Mouse (Mus musculus): ENCODE results near the gene Ttl. TPM values are rescaled to one million over a fixed set of nuclear protein-coding genes. Genes with fewer than 3 reads are reported as not detected.

Gene Ttl
- polyA plus RNA-seq, 1 experiment from 2014 or later, result 35.9 TPM

- Histone ChIP-seq H3K9me3 (ENCODE audit: control insufficient read depth, low read length) (no peaks in the 10 kb centered on the region), H3K4me3 (replicated peaks; ENCODE audit: low read length) (no peak overlapping the region), H3K4me2 (ENCODE audit: low read length) (no peak overlapping the region), H3K4me1 (replicated peaks; ENCODE audit: control insufficient read depth, insufficient read depth, low read length) (no peaks in the 10 kb centered on the region), H3K36me3 (ENCODE audit: control insufficient read depth, insufficient read depth) (peaks cover 24% of the 10 kb centered on the region), H3K27ac (ENCODE audit: low read length) (no peak overlapping the region), H3K9ac (replicated peaks; ENCODE audit: low read depth, low read length) (no peak overlapping the region), H3K27me3 (replicated peaks; ENCODE audit: control insufficient read depth, insufficient read depth, low read length) (no peaks in the 10 kb centered on the region)
- 91% methylated on average over 3 of the region's 3 CpGs for WGBS
- no peak for ATAC-seq
These were observed 12.6 kb downstream of the Ttl start for GRCm38 (mm10) chr2:129078313-129078712.

- Histone ChIP-seq H3K27me3 (replicated peaks; ENCODE audit: control insufficient read depth, insufficient read depth, low read length) (no peaks in the 10 kb centered on the region), H3K4me2 (ENCODE audit: low read length) (no peak overlapping the region), H3K9ac (replicated peaks; ENCODE audit: low read depth, low read length) (no peak overlapping the region), H3K27ac (ENCODE audit: low read length) (no peak overlapping the region), H3K36me3 (ENCODE audit: control insufficient read depth, insufficient read depth) (peaks cover 24% of the 10 kb centered on the region), H3K4me1 (replicated peaks; ENCODE audit: control insufficient read depth, insufficient read depth, low read length) (no peaks in the 10 kb centered on the region), H3K9me3 (ENCODE audit: control insufficient read depth, low read length) (no peaks in the 10 kb centered on the region), H3K4me3 (replicated peaks; ENCODE audit: low read length) (no peak overlapping the region)
- ATAC-seq, result no peak
- WGBS, result 91% methylated on average over 2 of the region's 2 CpGs
These were observed 13.5 kb downstream of the Ttl start for GRCm38 (mm10) chr2:129079194-129079593.

- Histone ChIP-seq H3K9ac (replicated peaks; ENCODE audit: low read depth, low read length) (no peak overlapping the region), H3K36me3 (ENCODE audit: control insufficient read depth, insufficient read depth) (peaks cover 24% of the 10 kb centered on the region), H3K4me3 (replicated peaks; ENCODE audit: low read length) (no peak overlapping the region), H3K4me2 (ENCODE audit: low read length) (no peak overlapping the region), H3K27ac (ENCODE audit: low read length) (no peak overlapping the region), H3K4me1 (replicated peaks; ENCODE audit: control insufficient read depth, insufficient read depth, low read length) (no peaks in the 10 kb centered on the region), H3K9me3 (ENCODE audit: control insufficient read depth, low read length) (no peaks in the 10 kb centered on the region), H3K27me3 (replicated peaks; ENCODE audit: control insufficient read depth, insufficient read depth, low read length) (no peaks in the 10 kb centered on the region)
- ATAC-seq, result no peak
- WGBS, result 75% methylated on average over 13 of the region's 13 CpGs
These were observed 15.4 kb downstream of the Ttl start for GRCm38 (mm10) chr2:129081097-129081496.

- H3K27ac ChIP-seq (ENCODE audit: low read length), result no peak overlapping the region
- 91% methylated on average over 5 of the region's 5 CpGs for WGBS
- no peak for ATAC-seq
- H3K36me3 ChIP-seq (ENCODE audit: control insufficient read depth, insufficient read depth), result peaks cover 16% of the 10 kb centered on the region
- no peaks in the 10 kb centered on the region for H3K27me3 ChIP-seq (replicated peaks; ENCODE audit: control insufficient read depth, insufficient read depth, low read length)
- H3K4me1 ChIP-seq (replicated peaks; ENCODE audit: control insufficient read depth, insufficient read depth, low read length), result no peaks in the 10 kb centered on the region
- H3K9me3 ChIP-seq (ENCODE audit: control insufficient read depth, low read length), result no peaks in the 10 kb centered on the region
- H3K9ac ChIP-seq (replicated peaks; ENCODE audit: low read depth, low read length), result no peak overlapping the region
- no peak overlapping the region for H3K4me2 ChIP-seq (ENCODE audit: low read length)
- H3K4me3 ChIP-seq (replicated peaks; ENCODE audit: low read length), result no peak overlapping the region
These were observed 17.8 kb downstream of the Ttl start for GRCm38 (mm10) chr2:129083514-129083913.

GRCm38 (mm10) chr2:129084959-129085358 is 19.2 kb downstream of the Ttl start:
- Histone ChIP-seq H3K27ac (ENCODE audit: low read length) (no peak overlapping the region), H3K4me3 (replicated peaks; ENCODE audit: low read length) (no peak overlapping the region), H3K9ac (replicated peaks; ENCODE audit: low read depth, low read length) (no peak overlapping the region), H3K4me1 (replicated peaks; ENCODE audit: control insufficient read depth, insufficient read depth, low read length) (no peaks in the 10 kb centered on the region), H3K9me3 (ENCODE audit: control insufficient read depth, low read length) (no peaks in the 10 kb centered on the region), H3K27me3 (replicated peaks; ENCODE audit: control insufficient read depth, insufficient read depth, low read length) (no peaks in the 10 kb centered on the region), H3K36me3 (ENCODE audit: control insufficient read depth, insufficient read depth) (peaks cover 8% of the 10 kb centered on the region), H3K4me2 (ENCODE audit: low read length) (no peak overlapping the region)
- ATAC-seq, result no peak
- WGBS, result 55% methylated on average over 2 of the region's 2 CpGs

- peaks cover 5% of the 10 kb centered on the region; the same call in 1 of the 2 replicates for H3K36me3 ChIP-seq (ENCODE audit: control insufficient read depth, insufficient read depth)
These were observed 21.8 kb downstream of the Ttl start for GRCm38 (mm10) chr2:129087520-129087919.

GRCm38 (mm10) chr2:129090370-129090769 is 24.6 kb downstream of the Ttl start:
- no peaks in the 10 kb centered on the region for H3K9me3 ChIP-seq (ENCODE audit: control insufficient read depth, low read length)
- peaks cover 9% of the 10 kb centered on the region; the same call in 1 of the 2 replicates for H3K36me3 ChIP-seq (ENCODE audit: control insufficient read depth, insufficient read depth)
- 74% methylated on average over 4 of the region's 4 CpGs for WGBS
- no peaks in the 10 kb centered on the region for H3K27me3 ChIP-seq (replicated peaks; ENCODE audit: control insufficient read depth, insufficient read depth, low read length)
- H3K4me2 ChIP-seq (ENCODE audit: low read length), result no peak overlapping the region
- no peaks in the 10 kb centered on the region for H3K4me1 ChIP-seq (replicated peaks; ENCODE audit: control insufficient read depth, insufficient read depth, low read length)
- ATAC-seq, result no peak
- H3K4me3 ChIP-seq (replicated peaks; ENCODE audit: low read length), result no peak overlapping the region
- no peak overlapping the region for H3K9ac ChIP-seq (replicated peaks; ENCODE audit: low read depth, low read length)
- H3K27ac ChIP-seq (ENCODE audit: low read length), result no peak overlapping the region

More at GRCm38 (mm10) chr2:129087520-129087919, 21.8 kb downstream of the Ttl start:
- no peak overlapping the region for H3K9ac ChIP-seq (replicated peaks; ENCODE audit: low read depth, low read length)
- H3K27me3 ChIP-seq (replicated peaks; ENCODE audit: control insufficient read depth, insufficient read depth, low read length), result no peaks in the 10 kb centered on the region
- ATAC-seq, result no peak
- no peak overlapping the region for H3K4me2 ChIP-seq (ENCODE audit: low read length)
- no peaks in the 10 kb centered on the region for H3K4me1 ChIP-seq (replicated peaks; ENCODE audit: control insufficient read depth, insufficient read depth, low read length)
- no peak overlapping the region for H3K4me3 ChIP-seq (replicated peaks; ENCODE audit: low read length)
- no peak overlapping the region for H3K27ac ChIP-seq (ENCODE audit: low read length)
- WGBS, result 90% methylated on average over 1 of the region's 1 CpGs
- no peaks in the 10 kb centered on the region for H3K9me3 ChIP-seq (ENCODE audit: control insufficient read depth, low read length)

- Histone ChIP-seq H3K9ac (replicated peaks; ENCODE audit: low read depth, low read length) (no peak overlapping the region), H3K36me3 (ENCODE audit: control insufficient read depth, insufficient read depth) (peaks cover 9% of the 10 kb centered on the region; the same call in 1 of the 2 replicates), H3K4me2 (ENCODE audit: low read length) (no peak overlapping the region), H3K4me1 (replicated peaks; ENCODE audit: control insufficient read depth, insufficient read depth, low read length) (no peaks in the 10 kb centered on the region), H3K4me3 (replicated peaks; ENCODE audit: low read length) (no peak overlapping the region), H3K9me3 (ENCODE audit: control insufficient read depth, low read length) (no peaks in the 10 kb centered on the region), H3K27me3 (replicated peaks; ENCODE audit: control insufficient read depth, insufficient read depth, low read length) (no peaks in the 10 kb centered on the region), H3K27ac (ENCODE audit: low read length) (no peak overlapping the region)
- ATAC-seq, result no peak
- WGBS, result 93% methylated on average over 12 of the region's 12 CpGs
These were observed 27.1 kb downstream of the Ttl start for GRCm38 (mm10) chr2:129092810-129093209.

GRCm38 (mm10) chr2:129093926-129094724 is 28.4 kb downstream of the Ttl start:
- Histone ChIP-seq H3K27ac (ENCODE audit: low read length) (no peak overlapping the region), H3K27me3 (replicated peaks; ENCODE audit: control insufficient read depth, insufficient read depth, low read length) (no peaks in the 10 kb centered on the region), H3K4me1 (replicated peaks; ENCODE audit: control insufficient read depth, insufficient read depth, low read length) (no peaks in the 10 kb centered on the region), H3K9ac (replicated peaks; ENCODE audit: low read depth, low read length) (no peak overlapping the region), H3K4me3 (replicated peaks; ENCODE audit: low read length) (no peak overlapping the region), H3K4me2 (ENCODE audit: low read length) (no peak overlapping the region), H3K9me3 (ENCODE audit: control insufficient read depth, low read length) (no peaks in the 10 kb centered on the region), H3K36me3 (ENCODE audit: control insufficient read depth, insufficient read depth) (peaks cover 9% of the 10 kb centered on the region; the same call in 1 of the 2 replicates)
- no peak for ATAC-seq
- whole genome bisulfite sequencing, result 90% methylated on average over 18 of the region's 18 CpGs
